Mouse (Mus musculus) lung, adult 2 months (tissue): ENCODE measurements around the gene Ssu72.

Experiments used
- CTCF ChIP-seq: fragments of 200-500 bp; IDR thresholded peaks from 2 replicates; pipeline ENCODE4 v1.5.1; 2011; ENCODE audit warnings: mild to moderate bottlenecking, low read length, control low read depth; ENCODE audit not compliant: insufficient read depth
- POLR2A ChIP-seq: fragments of 200-500 bp; IDR thresholded peaks from 2 replicates; pipeline ENCODE4 v1.6.1; 2011; ENCODE audit warnings: low read depth, mild to moderate bottlenecking, control low read depth, low read length, borderline replicate concordance; ENCODE audit errors: extremely low read depth

GRCm38 (mm10) chr4:155690571-155691375, 13.8 kb upstream of the Ssu72 start:
- TF ChIP-seq POLR2A: no peak
- TF ChIP-seq CTCF: no peak
